Mouse (Mus musculus) cerebellum, postnatal 25 days (tissue): Measurements from ENCODE around the gene Rbfox2.

ENCODE experiments used
- DNase-seq, 2 experiments: peaks; one replicate each; pipeline ENCODE4 v3.0.0; 2021; ENCODE audit warnings: mixed read lengths in 2 of 2

The Rbfox2 gene

GRCm38 (mm10) chr15:77329681-77330180, 22.9 kb upstream of the Rbfox2 start:
- no peak for DNase-seq

DNA sequence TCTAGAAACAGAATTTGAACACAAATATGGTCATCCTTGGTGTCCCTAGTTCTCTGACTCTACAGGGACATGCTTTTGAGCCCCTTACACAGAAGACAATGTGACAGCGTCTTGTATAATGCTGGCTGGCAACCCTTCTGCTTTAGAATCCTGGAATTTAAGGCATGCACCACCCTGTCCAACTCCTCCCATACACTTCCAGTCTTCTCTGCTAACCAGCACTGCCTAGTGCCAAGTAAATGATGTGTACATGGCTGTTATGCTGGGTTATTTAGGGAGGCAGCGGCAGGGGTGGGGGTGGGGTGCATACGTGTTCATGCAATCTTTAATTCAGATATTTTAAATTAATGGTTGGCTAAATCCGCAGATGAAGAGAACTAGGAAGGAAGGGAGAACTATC, 19.6 kb upstream of the Rbfox2 start:
- DNase-seq = no peak

DNA sequence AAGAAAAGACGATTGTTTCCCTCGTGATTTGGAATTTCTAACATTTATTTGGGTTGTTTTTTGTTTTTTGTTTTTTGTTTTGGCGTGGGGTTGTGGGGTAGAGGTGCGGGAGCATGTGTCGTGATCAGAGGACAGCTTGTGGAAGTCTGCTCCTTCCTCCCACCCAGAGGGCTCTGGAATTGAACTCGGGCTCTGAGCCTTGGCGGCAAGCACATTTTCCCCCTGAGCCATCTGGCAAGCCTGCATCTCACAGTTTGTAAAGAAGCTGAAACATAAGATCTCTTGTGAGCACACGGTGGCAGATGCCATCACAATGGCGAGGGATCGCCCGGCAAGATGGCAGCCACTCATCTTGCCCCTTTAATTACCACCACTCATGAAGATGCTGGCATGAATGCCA, 17.6 kb upstream of the Rbfox2 start:
- DNase-seq = no peak

- no peak for DNase-seq
These were observed 16.4 kb upstream of the Rbfox2 start for GRCm38 (mm10) chr15:77323226-77323625.

DNA sequence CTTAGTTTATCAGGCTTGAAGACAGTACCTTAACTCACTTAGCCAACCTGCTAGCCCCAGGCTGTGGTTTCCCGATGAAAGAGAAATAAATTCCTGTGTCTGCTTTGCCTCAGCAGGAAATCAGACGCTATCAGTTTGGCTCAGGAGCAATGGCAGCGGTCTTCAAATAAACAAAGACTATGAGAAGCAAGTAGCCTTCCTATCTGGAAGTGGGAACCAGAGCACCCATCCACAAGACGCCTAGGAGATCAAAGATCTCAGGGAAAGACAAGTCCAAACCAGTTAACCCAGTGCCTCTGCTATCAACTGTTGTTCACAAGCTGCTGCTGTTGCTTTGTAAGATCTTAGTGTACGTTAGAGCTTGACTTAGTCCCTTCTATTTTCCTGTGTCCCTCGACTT, 6.9 kb upstream of the Rbfox2 start:
- no peak for DNase-seq

- DNase-seq = no peak
These were observed 6.0 kb upstream of the Rbfox2 start for GRCm38 (mm10) chr15:77312796-77313195.

GRCm38 (mm10) chr15:77307767-77308495, 1.1 kb upstream of the Rbfox2 start:
- no peak for DNase-seq

DNA sequence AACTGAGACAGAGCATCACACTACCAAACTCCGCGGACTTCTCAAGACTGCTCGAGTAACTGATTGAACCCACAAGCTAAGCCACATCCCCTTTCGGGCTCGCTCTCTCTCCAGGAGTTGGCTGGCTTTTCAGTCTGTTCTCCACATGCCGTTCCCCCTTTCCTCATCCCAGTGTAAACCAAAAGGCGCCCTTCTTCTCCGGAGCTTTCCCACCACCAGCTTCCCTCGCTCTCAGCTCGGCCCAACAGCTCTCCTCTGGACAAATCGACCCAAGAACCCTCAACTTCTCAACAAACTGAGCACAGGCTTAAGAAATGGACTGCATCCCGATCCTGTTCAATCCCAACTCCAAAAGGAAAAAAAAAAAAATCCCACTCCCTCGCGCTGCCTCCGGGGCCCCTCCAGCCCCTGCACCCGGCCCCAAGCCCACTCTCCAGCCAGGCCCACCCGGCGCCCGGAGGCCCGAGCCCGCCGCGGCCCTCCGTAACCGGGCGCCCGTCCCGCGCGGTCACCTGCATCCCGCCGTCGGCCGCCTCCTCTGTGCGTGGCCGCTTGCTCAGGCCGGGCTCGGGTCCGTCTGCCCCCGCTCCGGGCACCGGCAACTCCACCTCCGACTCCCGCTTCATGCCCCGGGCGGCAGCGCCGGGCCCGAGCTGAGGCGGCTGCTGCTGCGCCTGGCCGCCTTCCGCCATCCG, 805 bp downstream of the Rbfox2 start:
- peak; percentile 48 to 54 for DNase-seq

- no peak for DNase-seq
These were observed 1.8 kb downstream of the Rbfox2 start for GRCm38 (mm10) chr15:77304960-77305359.

DNA sequence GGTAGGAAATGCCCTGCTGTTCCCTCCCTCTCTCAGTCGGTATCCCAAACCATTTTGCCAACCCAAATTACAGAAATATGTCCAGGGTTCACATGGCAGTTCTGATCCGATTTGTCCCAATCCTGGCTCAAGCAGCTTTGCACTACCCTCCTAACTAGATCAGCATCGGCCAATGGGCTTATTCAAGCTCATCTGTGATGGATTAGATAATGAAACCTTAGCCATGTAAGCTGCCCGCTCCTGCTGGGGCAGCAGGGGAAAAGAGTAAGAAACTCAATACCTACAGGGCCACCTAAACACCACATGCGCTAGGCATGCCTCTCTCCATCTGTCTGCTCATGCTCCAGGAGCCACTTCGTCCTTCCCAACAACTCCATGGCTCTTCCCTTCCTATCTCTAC, 5.7 kb downstream of the Rbfox2 start:
- DNase-seq = no peak

DNA sequence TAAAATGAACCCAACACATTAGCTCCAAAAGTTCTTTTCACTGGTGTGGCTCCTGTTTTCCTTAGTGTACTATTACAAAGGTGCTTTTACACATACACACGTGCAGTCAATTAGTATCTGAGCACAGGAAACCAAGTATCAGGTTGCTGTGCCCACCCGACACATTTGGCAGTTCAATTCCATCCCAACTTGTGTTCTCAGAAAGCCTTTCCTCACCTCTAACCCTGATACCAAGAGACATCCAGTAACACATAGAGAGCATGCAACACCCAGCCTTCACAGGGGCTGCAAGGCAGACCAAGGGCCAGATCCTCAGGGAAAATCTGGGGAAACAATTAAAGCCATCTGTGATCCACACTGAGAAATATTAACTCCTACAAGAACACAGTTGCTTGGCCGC, 8.2 kb downstream of the Rbfox2 start:
- no peak for DNase-seq

DNA sequence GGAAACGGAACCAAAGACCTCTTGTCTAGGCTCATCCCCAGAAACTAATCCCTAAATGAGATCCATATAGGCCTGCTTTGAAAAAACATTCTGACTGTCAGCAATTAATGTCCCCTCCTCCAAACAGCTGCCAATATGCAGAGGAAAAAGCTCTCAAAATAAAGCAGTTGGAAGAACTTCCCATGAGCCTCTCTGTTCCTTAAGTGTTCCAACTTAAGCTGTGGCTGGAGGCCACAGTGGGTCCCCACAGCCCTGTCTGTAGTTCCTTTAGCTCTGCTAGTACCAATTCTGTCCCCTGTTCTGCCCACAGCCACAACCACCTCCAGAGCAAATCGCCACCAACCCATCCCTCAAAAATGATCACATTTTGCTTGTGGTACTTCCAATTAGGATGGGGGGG, 10.2 kb downstream of the Rbfox2 start:
- DNase-seq = no peak

DNA sequence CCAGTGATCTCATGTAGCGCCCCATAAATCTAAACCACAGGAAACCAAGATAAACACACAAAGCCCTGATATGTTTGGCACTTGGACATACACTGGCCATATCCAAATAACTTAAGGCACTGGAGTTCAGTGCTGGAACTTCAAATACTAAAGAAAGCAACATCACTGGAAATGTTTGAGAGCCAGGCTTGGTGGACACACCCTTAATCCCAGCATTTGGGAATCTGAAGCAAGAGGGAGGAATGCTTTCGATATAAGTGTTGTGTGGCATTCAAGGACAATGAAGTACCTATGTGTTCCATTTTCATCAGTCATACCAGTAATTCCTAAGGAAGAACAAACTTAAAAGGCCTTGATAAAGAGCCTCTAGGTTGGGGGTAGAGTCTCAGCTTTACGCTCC, 13.3 kb downstream of the Rbfox2 start:
- no peak for DNase-seq

GRCm38 (mm10) chr15:77292381-77292780, 14.4 kb downstream of the Rbfox2 start:
- no peak for DNase-seq

- peak; percentile 20 to 32 for DNase-seq
These were observed 15.3 kb downstream of the Rbfox2 start for GRCm38 (mm10) chr15:77291471-77291870.

- no peak for DNase-seq
These were observed 16.5 kb downstream of the Rbfox2 start for GRCm38 (mm10) chr15:77290352-77290751.

DNA sequence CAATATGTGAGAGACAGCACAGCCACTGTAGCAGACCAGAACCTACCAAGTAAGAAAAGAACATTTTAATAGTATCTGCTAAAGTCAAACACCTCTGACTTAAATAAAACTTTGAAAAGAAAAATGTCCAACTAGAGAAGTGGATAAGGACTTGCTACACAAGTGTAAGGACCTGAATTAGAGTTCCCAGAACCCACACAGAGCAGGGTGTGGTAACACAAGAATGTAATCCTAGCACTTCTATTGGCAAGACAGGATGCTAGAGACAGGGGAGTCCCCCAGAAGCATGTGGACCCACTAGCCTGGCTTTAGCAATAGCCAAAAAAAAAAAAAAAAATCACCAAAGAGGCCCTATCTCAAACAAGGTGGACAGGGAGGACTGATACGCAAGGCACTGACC, 26.7 kb downstream of the Rbfox2 start:
- no peak for DNase-seq

GRCm38 (mm10) chr15:77278825-77279224, 28.0 kb downstream of the Rbfox2 start:
- DNase-seq = no peak

DNA sequence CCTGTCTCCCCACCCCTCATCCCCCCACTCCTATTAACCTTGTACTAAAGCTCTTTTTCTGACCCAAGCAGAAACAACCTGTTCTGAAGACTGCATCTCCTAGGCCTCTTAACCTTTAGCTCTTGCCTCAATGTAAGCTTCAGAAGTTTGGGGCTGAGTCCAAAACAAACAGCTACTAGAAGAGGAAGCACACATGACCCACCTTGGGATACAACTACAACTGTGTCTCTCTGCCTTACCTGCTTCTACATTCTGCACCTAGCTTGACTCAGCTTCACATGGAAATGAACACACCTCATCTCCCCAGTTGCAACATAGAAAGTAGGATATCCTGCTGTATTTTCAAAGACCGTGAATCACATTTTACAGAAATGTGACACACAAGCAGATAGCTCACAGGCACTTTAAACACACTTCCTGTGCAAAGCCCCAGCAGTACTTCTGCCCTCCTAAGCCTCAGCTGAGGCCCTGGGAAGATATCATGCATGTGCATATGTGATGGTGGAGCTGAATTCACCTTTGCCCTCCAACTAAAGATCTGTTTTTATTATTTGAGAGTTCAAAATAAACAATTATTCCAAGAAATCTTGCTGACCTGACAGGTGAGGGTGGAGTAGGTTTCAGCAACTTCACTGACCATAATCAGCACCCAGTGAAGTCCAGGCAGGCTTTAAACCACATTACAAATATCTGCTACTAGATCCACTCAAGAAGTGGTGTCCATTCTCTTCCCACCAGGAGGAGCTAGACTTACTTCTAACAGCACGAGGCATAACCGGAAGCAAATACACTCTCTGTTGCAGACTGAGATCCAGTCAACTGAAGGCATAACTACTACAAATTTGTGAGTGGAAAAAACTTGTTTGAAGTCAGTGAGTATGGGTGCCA, 29.7 kb downstream of the Rbfox2 start:
- no peak for DNase-seq

DNA sequence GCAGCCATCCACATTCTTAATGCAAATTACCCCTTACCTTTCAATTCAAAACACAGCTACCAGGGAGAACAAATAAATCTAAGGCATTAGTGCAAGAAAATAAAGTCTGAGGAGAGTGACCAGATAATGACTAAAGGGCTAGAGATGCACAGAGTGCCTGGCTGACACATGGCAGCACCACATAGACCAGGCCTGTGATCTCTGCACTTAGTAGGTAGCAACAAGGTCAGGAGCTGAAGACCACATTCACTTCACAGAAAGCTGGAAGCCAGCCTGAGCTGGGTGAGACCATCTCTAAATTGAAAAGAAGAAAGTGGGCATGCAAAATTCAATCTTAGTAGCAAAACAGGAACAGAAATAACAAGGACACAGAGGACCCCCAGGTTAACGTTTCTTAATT, 30.5 kb downstream of the Rbfox2 start:
- no peak for DNase-seq

DNA sequence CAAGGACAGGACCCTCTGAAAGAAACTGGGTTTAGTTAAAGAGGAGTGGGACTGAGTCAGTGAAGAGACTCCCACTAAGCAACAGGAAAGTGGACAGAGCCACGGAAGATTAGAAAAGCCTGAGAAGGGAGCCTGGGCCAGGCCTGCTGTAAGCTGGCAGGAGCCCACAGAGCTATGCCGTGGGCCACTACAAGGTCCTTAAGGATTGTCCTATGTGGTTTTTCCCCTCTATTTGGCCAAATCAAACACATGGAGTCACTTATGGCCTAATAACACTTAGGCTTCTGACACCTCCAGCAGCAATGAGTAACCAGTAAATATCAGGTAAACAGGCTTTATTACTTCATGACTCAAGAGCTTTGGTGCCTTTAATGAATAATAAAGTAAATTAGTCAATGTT, 31.2 kb downstream of the Rbfox2 start:
- DNase-seq = no peak

GRCm38 (mm10) chr15:77273947-77274346, 32.9 kb downstream of the Rbfox2 start:
- no peak for DNase-seq

DNA sequence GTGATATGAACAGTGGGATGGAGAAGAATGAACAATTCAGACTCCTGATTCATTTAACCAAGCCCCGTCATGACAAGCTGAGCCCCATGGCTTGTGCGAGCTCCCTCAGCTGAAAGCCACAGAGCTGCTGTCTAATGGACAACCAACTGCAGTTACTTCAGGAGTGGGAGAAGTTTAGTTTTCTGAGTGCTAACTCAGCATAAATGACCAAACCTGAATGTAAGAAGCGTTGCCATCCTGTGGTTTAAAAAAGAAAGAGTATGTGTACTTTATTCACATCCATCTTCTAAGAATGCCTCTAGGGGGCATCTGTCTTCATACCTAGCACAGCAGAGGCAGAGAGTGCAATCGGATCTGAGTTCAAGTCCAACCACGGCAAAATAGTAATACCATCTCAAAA, 35.5 kb downstream of the Rbfox2 start:
- DNase-seq = no peak
